Mouse (Mus musculus): Measurements from ENCODE around the gene Gm10570. TPM values are rescaled to one million over a fixed set of nuclear protein-coding genes. Genes with fewer than 3 reads are reported as not detected.

Gm10570 gene
- not detected in 2 replicates for polyA plus RNA-seq (2016; fragmentation: Nextera tagmentation; extraction: Ambion mirVana)

DNA sequence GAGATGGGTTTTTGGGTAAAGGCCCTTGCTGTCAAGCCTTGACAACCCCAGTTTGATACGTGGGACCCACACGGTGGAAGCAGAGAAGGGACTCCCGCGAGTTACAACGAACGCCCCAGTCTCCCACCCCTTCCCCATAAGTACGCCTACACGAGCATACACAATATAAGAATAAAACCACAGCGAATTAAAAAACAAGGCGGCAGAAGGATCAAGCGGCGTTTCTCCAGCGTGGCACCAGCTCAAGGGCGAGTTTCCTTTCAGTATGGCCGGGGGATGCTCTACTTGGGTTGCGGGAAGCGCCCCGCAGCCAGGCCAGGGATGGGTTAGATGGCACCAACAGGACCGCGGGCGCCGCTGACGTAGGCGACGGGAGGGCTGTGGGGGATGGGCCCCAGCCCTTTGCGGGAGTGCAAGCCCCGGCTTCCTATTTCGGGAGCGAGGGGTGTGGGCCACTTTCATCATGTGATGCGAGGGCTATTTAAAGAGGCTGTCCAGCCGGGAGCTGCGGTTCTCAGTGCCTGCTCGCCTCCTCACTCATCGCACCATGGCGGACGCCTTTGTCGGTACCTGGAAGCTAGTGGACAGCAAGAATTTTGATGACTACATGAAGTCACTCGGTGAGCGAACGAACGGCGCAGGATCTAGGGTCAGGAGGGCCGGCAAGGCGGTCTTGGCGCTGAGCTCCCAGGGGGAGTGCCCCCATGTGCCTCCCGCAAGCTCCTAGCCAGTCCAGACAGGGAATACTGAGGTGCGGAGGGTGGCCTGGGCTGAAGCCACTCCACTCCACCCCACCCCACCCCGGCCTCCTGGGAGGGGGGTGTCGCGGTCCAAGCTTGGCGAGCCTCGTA is at the start of gene Gm10570, which contains the start of gene Fabp3:
Gene Gm10570 (minus strand): TSS at position 444 of the 851 bp plus-strand sequence.
Gene Fabp3 (plus strand): TSS at position 365 of the 851 bp plus-strand sequence.
- Histone ChIP-seq H3K4me1 (peaks cover 24% of the 10 kb centered on the region), H3K9me3 (no peaks in the 10 kb centered on the region), H3K4me3 (peak within 1 kb of the TSS; percentile 64), H3K36me3 (replicated peaks) (peaks cover 2% of the 10 kb centered on the region; the same call in 1 of the 2 replicates), H3K27ac (peak within 1 kb of the TSS; percentile 70), H3K27me3 (ENCODE audit: poor library complexity, severe bottlenecking) (peaks cover 83% of the 10 kb centered on the region)
- peak; percentile 58 for DNase-seq (ENCODE audit: extremely low spot score, low spot score)
- WGBS = under 1% methylated on average over 52 of the region's 52 CpGs

DNA sequence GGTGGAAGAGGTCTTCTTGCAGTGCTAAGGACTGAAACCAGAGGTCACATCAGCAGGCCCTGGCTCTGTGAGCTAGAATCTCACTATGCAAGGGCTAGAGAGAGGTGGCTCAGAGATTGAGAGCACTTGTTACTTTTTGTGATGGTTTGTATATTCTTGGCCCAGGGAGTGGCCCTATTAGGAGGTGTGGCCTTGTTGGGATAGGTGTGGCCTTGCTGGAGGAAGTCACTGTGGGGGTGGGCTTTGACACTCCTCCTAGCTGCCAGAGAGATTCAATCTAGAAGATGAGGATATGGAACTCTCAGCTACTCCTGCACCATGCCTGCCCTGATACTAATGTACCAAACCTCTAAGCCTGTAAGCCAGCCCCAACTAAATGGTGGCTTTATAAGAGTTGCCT is 49.5 kb upstream of the Gm10570 start:
- Histone ChIP-seq H3K36me3 (replicated peaks) (peaks cover 46% of the 10 kb centered on the region), H3K4me1 (peaks cover 26% of the 10 kb centered on the region), H3K4me3 (no peak overlapping the region), H3K27me3 (ENCODE audit: poor library complexity, severe bottlenecking) (no peaks in the 10 kb centered on the region), H3K27ac (no peak overlapping the region), H3K9me3 (no peaks in the 10 kb centered on the region)
- DNase-seq (ENCODE audit: extremely low spot score, low spot score) = no peak

DNA sequence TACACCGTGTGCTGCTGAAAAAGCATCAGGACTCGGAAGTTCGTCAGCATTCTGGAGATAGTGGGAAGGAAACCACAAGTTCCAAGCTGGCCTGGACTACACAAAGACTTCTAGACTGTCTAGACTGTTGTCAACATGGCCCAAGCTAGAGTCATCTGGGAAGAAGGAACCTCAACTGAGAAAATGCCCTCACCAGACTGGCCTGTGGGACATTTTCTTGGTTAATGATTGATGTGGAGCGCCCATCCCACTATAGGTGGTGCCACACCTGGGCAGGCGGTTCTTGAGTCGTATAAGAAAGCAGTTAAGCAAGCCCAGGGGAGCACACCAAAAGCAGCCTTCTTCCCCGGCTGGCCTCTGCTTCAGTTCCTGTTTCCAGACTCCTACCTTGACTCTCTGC is 44.1 kb upstream of the Gm10570 start:
- no peak overlapping the region for H3K4me3 ChIP-seq
- 94% methylated on average over 7 of the region's 7 CpGs for WGBS
- no peak for DNase-seq (ENCODE audit: extremely low spot score, low spot score)
- peaks cover 83% of the 10 kb centered on the region for H3K36me3 ChIP-seq (replicated peaks)
- H3K4me1 ChIP-seq = no peaks in the 10 kb centered on the region
- no peaks in the 10 kb centered on the region for H3K9me3 ChIP-seq
- no peaks in the 10 kb centered on the region for H3K27me3 ChIP-seq (ENCODE audit: poor library complexity, severe bottlenecking)
- no peak overlapping the region for H3K27ac ChIP-seq

DNA sequence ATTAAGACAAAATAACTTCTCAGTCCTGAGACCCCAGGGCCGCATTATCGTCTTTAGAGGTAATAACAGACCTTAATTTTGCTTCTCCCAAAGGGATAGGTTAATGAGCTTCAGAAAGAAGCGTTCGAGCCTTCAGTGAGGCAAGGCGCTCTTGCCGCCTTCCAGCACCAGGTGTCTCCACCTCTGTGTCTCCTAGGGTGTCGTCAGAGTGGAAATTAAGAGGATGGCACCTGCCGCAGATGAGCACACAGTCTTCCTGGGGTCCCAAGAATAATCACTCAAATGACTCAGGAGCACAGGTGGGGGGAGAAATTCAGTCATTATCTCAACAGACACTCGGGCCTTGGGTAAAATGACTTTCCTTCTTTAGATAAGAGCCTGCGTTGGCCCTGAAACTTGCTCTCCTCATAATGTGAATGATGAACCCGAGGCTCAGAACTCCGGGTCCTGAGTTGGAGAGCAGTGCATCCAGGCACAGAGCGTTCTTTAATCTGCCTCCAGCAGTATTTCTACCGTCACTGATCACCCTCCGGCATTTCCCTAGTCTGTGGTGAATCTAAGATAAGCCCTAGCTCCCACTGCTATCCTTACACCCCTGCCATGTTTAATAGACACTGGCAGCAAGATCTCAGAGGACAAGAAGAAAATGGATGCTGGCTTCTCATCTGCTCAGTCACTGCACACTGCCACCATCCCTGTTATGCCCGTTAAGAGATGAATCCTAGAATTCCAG is 42.4 kb upstream of the Gm10570 start:
- no peaks in the 10 kb centered on the region for H3K27me3 ChIP-seq (ENCODE audit: poor library complexity, severe bottlenecking)
- peaks cover 81% of the 10 kb centered on the region for H3K36me3 ChIP-seq (replicated peaks)
- no peak for DNase-seq (ENCODE audit: extremely low spot score, low spot score)
- 89% methylated on average over 16 of the region's 16 CpGs for WGBS
- no peaks in the 10 kb centered on the region for H3K9me3 ChIP-seq
- no peaks in the 10 kb centered on the region for H3K4me1 ChIP-seq
- H3K4me3 ChIP-seq = no peak overlapping the region
- no peak overlapping the region for H3K27ac ChIP-seq

DNA sequence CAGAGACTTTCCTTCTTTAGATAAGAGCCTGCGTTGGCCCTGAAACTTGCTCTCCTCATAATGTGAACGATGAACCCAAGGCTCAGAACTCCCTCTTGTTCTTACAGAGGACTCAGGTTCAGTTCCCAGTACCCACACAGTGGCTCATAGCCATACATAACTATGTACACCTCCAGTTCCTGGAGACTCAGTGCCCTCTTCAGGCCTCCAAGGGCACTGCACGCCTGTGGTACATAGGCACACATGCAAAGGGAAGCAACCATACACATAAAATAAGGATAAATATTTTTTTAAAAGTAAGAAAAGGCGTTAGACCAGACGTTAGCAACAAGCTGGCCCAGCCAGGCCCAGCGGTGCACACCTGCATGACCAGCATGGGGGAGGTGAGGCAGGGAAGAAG is 41.2 kb upstream of the Gm10570 start:
- H3K36me3 ChIP-seq (replicated peaks) = peaks cover 86% of the 10 kb centered on the region
- no peaks in the 10 kb centered on the region for H3K27me3 ChIP-seq (ENCODE audit: poor library complexity, severe bottlenecking)
- 95% methylated on average over 6 of the region's 6 CpGs for WGBS
- no peak for DNase-seq (ENCODE audit: extremely low spot score, low spot score)
- H3K9me3 ChIP-seq = no peaks in the 10 kb centered on the region
- no peak overlapping the region for H3K27ac ChIP-seq
- no peak overlapping the region for H3K4me3 ChIP-seq
- no peaks in the 10 kb centered on the region for H3K4me1 ChIP-seq

DNA sequence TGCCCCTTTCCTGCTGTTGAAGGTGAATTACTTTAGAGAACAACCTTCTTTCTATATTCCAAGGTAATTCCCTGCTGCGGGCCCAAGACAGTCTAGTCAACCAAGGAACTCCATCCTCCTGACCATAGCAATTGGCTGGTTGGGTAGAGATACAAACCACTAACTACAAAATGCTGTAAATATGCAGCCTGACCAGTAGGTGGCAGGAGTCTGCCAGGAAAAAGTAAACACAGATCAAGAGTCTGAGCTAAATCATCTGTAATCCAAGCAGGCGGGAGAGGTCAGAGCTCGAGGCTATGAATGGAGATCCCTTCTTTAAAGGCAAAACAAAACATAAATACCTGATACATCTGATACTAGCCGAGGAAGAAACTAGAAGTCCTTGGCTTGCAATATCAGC is 33.2 kb upstream of the Gm10570 start:
- Histone ChIP-seq H3K4me1 (no peaks in the 10 kb centered on the region), H3K36me3 (replicated peaks) (peaks cover 56% of the 10 kb centered on the region), H3K4me3 (no peak overlapping the region), H3K27ac (no peak overlapping the region), H3K9me3 (no peaks in the 10 kb centered on the region), H3K27me3 (ENCODE audit: poor library complexity, severe bottlenecking) (no peaks in the 10 kb centered on the region)
- WGBS = 34% methylated on average over 4 of the region's 4 CpGs
- peak; percentile 46 for DNase-seq (ENCODE audit: extremely low spot score, low spot score)

DNA sequence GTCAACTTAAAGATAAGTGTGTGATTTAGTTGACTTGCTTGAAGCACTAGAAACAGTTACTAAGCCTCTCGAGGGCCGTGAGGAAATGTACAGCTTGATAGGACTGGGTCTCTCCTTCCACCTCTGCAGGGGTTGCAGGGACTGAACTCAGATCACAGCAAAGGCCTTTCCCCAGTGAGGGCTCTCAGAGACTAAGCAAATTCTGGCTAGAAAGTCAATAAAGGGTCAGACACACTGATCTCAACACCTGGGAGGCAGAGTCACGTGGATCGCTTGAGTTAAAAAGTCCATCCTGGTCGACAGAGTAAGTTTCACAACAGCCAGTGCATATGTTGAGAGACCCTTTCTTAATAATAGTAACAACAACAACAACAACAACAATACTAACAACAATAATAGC is 27.4 kb upstream of the Gm10570 start:
- H3K4me1 ChIP-seq = no peaks in the 10 kb centered on the region
- WGBS = 92% methylated on average over 5 of the region's 5 CpGs
- no peak overlapping the region for H3K27ac ChIP-seq
- no peak for DNase-seq (ENCODE audit: extremely low spot score, low spot score)
- peaks cover 63% of the 10 kb centered on the region for H3K36me3 ChIP-seq (replicated peaks)
- H3K9me3 ChIP-seq = no peaks in the 10 kb centered on the region
- no peaks in the 10 kb centered on the region for H3K27me3 ChIP-seq (ENCODE audit: poor library complexity, severe bottlenecking)
- no peak overlapping the region for H3K4me3 ChIP-seq

DNA sequence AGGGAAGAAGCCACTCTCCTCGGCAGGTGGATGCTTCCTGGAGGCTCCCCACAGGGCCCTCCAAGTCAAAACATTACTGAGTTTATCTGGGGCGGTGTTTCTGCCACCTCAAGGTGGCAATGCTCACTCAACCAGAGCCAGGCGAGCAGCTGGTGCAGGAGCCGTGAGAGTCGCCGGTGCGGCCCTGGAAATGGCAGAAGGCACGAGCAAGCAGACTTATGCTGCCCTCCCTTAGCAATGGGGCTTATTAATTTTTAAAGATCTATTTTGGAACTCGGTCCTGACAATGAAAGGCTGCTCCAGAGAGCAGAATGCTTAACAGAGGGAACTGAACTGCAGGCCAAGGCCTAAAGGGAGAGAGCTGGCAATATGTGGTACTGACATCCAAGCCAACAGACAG is 18.9 kb upstream of the Gm10570 start:
- peaks cover 78% of the 10 kb centered on the region for H3K36me3 ChIP-seq (replicated peaks)
- no peak overlapping the region for H3K27ac ChIP-seq
- no peaks in the 10 kb centered on the region for H3K4me1 ChIP-seq
- no peak for DNase-seq (ENCODE audit: extremely low spot score, low spot score)
- no peak overlapping the region for H3K4me3 ChIP-seq
- WGBS = 92% methylated on average over 9 of the region's 9 CpGs
- no peaks in the 10 kb centered on the region for H3K9me3 ChIP-seq
- no peaks in the 10 kb centered on the region for H3K27me3 ChIP-seq (ENCODE audit: poor library complexity, severe bottlenecking)

DNA sequence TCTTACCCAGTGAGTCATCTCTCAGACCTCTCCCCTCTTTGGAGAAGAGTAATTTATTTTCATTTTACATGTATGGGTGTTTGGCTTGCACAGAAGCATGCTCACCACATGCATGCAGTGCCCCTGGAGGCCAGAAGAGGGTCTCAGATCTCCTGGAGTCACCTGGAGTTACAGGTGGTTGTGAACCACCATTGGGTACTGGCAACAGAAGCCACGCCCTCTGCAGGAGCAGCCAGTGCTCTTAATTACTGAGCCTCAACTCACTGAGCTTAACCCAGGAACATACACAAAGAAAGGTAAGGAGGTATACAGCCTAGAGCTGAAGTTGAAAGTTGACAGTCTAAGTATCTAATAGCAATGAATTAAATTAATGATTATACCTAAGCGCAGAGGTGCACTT is 17.0 kb upstream of the Gm10570 start:
- Histone ChIP-seq H3K27me3 (ENCODE audit: poor library complexity, severe bottlenecking) (no peaks in the 10 kb centered on the region), H3K4me3 (no peak overlapping the region), H3K36me3 (replicated peaks) (peaks cover 85% of the 10 kb centered on the region), H3K9me3 (no peaks in the 10 kb centered on the region), H3K4me1 (no peaks in the 10 kb centered on the region), H3K27ac (no peak overlapping the region)
- WGBS = 93% methylated on average over 2 of the region's 2 CpGs
- DNase-seq (ENCODE audit: extremely low spot score, low spot score) = no peak

DNA sequence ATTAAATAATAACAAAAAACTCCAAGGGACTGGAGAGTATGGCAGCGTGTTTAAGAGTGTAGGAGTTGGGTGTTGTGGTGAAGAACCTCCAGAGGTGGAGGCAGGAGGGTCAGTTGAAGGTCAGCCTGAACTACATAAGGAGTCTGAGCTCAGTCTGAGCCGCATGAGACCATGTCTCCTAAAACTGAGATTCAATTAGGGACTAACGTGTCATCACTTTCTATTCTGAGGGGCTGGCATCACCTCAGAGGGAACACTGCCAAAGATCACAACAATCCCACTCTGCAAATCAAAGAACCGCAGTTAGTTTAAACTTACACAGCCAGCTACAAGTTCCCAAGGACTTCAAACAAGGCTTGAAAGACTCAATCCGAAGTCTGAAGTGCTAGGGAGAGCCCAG is 15.1 kb upstream of the Gm10570 start:
- peaks cover 91% of the 10 kb centered on the region for H3K36me3 ChIP-seq (replicated peaks)
- no peak overlapping the region for H3K4me3 ChIP-seq
- WGBS = 92% methylated on average over 5 of the region's 5 CpGs
- DNase-seq (ENCODE audit: extremely low spot score, low spot score) = no peak
- H3K9me3 ChIP-seq = no peaks in the 10 kb centered on the region
- no peak overlapping the region for H3K27ac ChIP-seq
- H3K4me1 ChIP-seq = no peaks in the 10 kb centered on the region
- H3K27me3 ChIP-seq (ENCODE audit: poor library complexity, severe bottlenecking) = no peaks in the 10 kb centered on the region

DNA sequence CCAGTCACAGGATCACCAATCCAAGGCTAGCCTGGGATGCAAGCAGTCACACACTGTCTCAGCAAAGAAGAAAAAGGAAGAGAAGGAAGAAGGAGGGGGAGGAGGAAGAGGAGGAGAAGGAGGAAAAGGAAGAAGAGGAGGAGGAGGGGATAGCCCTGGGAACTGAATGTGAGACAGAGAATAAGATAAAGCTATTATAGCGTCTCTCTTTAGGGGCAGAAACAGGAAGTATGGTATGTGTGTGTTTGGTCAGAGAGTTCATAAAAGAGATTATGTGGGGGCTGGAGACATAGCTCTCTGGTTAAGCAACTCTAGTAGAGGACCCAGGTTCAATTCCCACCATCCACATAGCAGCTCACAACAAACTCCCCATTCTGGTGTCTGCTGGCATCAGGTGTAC is 14.7 kb upstream of the Gm10570 start:
- 84% methylated on average over 1 of the region's 1 CpGs for WGBS
- Histone ChIP-seq H3K27ac (no peak overlapping the region), H3K4me1 (no peaks in the 10 kb centered on the region), H3K9me3 (no peaks in the 10 kb centered on the region), H3K36me3 (replicated peaks) (peaks cover 91% of the 10 kb centered on the region), H3K27me3 (ENCODE audit: poor library complexity, severe bottlenecking) (no peaks in the 10 kb centered on the region), H3K4me3 (no peak overlapping the region)
- DNase-seq (ENCODE audit: extremely low spot score, low spot score) = no peak

DNA sequence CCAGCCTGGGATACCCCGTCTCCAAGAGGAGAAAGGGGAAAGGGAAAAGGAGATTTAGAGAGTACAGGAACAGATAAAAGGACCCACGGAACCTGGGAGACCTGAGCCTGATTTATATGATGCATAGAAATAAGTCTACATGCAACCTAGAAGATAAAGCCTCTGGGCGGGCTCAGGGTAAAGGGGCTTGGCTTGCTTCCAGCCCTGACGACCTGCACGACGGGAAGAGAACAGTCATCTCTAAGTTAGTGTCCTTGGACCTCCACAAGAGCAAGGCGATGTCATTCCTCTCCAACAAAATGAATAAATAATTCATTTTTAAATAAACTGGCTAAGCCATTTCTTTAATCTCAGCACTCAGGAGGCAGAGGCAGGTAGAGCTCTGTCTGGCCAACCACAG is 14.1 kb upstream of the Gm10570 start:
- H3K4me3 ChIP-seq = no peak overlapping the region
- WGBS = 94% methylated on average over 7 of the region's 7 CpGs
- peaks cover 90% of the 10 kb centered on the region for H3K36me3 ChIP-seq (replicated peaks)
- H3K27me3 ChIP-seq (ENCODE audit: poor library complexity, severe bottlenecking) = no peaks in the 10 kb centered on the region
- DNase-seq (ENCODE audit: extremely low spot score, low spot score) = no peak
- no peak overlapping the region for H3K27ac ChIP-seq
- H3K4me1 ChIP-seq = no peaks in the 10 kb centered on the region
- no peaks in the 10 kb centered on the region for H3K9me3 ChIP-seq

DNA sequence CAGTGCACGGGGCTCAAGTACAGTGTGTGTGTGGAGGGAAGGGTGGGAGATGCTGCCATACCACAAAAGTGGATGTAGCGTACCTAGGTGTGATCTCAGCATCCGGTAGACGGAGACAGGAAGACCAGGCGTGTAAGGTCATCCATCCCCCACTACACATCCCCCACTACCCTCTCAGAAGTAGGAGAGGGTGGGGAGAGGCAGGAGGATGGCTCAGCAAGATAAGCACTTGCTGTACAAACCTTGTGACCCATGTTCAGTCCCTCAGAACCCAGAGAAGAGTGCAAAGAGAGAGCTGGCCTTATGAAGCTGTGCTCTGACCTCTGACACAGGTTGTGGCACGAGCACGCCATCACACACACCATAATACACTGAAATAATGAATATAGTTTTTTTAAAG is 13.2 kb upstream of the Gm10570 start:
- H3K4me3 ChIP-seq = no peak overlapping the region
- H3K9me3 ChIP-seq = no peaks in the 10 kb centered on the region
- H3K4me1 ChIP-seq = no peaks in the 10 kb centered on the region
- peaks cover 90% of the 10 kb centered on the region for H3K36me3 ChIP-seq (replicated peaks)
- WGBS = 94% methylated on average over 7 of the region's 7 CpGs
- no peak for DNase-seq (ENCODE audit: extremely low spot score, low spot score)
- H3K27me3 ChIP-seq (ENCODE audit: poor library complexity, severe bottlenecking) = no peaks in the 10 kb centered on the region
- H3K27ac ChIP-seq = no peak overlapping the region
